Mouse (Mus musculus): ENCODE results near the gene Klk4. TPM values are rescaled to one million over a fixed set of nuclear protein-coding genes. Genes with fewer than 3 reads are reported as not detected.

The Klk4 gene
- polyA plus RNA-seq (2014; fragmentation: Nextera tagmentation; extraction: Ambion mirVana): 0.16 TPM in 2 replicates

GRCm38 (mm10) chr7:43880912-43881311 is at the start of gene Klk4:
Gene Klk4, plus strand, starts transcription at chr7:43881160.
- ATAC-seq (ENCODE audit: insufficient number of reproducible peaks, low FRiP score, low TSS enrichment, low read depth) (no peak), DNase-seq (ENCODE audit: low spot score) (no peak)
- peaks cover 5% of the 10 kb centered on the region; the same call in 1 of the 2 replicates for H3K4me1 ChIP-seq (ENCODE audit: control insufficient read depth, insufficient read depth, low read length)
- 8% methylated on average over 3 of the region's 3 CpGs for WGBS
- no peak within 1 kb of the TSS for H3K4me2 ChIP-seq (ENCODE audit: low read depth, severe bottlenecking)
- no peaks in the 10 kb centered on the region for H3K36me3 ChIP-seq (ENCODE audit: control insufficient read depth, insufficient read depth, low read length)
- no peaks in the 10 kb centered on the region for H3K27me3 ChIP-seq (ENCODE audit: control insufficient read depth, insufficient read depth, low read length)
- H3K9ac ChIP-seq (ENCODE audit: low read length): no peak within 1 kb of the TSS
- no peaks in the 10 kb centered on the region for H3K9me3 ChIP-seq (ENCODE audit: control insufficient read depth, low read length)
- no peak within 1 kb of the TSS for H3K27ac ChIP-seq (replicated peaks; ENCODE audit: low read depth, low read length)
- no peak within 1 kb of the TSS for H3K4me3 ChIP-seq (ENCODE audit: low read depth, low read length)

GRCm38 (mm10) chr7:43841701-43842100 is 39.3 kb upstream of the Klk4 start, which contains the start of gene Klk5:
Gene Klk5, plus strand, starts transcription at chr7:43841971.
- no peak for DNase-seq (ENCODE audit: low spot score)
- 64% methylated on average over 2 of the region's 3 CpGs for WGBS
- H3K4me2 ChIP-seq (ENCODE audit: low read depth, severe bottlenecking): no peak within 1 kb of the TSS
- H3K4me1 ChIP-seq (ENCODE audit: control insufficient read depth, insufficient read depth, low read length): no peaks in the 10 kb centered on the region
- no peak within 1 kb of the TSS for H3K9ac ChIP-seq (ENCODE audit: low read length)
- no peaks in the 10 kb centered on the region for H3K9me3 ChIP-seq (ENCODE audit: control insufficient read depth, low read length)
- no peaks in the 10 kb centered on the region for H3K36me3 ChIP-seq (ENCODE audit: control insufficient read depth, insufficient read depth, low read length)
- H3K4me3 ChIP-seq (ENCODE audit: low read depth, low read length): no peak within 1 kb of the TSS
- H3K27me3 ChIP-seq (ENCODE audit: control insufficient read depth, insufficient read depth, low read length): no peaks in the 10 kb centered on the region
- ATAC-seq (ENCODE audit: insufficient number of reproducible peaks, low FRiP score, low TSS enrichment, low read depth): no peak
- H3K27ac ChIP-seq (replicated peaks; ENCODE audit: low read depth, low read length): no peak within 1 kb of the TSS

GRCm38 (mm10) chr7:43843801-43844200 is 37.2 kb upstream of the Klk4 start:
- Histone ChIP-seq H3K36me3 (ENCODE audit: control insufficient read depth, insufficient read depth, low read length) (no peaks in the 10 kb centered on the region), H3K4me1 (ENCODE audit: control insufficient read depth, insufficient read depth, low read length) (no peaks in the 10 kb centered on the region), H3K9me3 (ENCODE audit: control insufficient read depth, low read length) (no peaks in the 10 kb centered on the region), H3K9ac (ENCODE audit: low read length) (no peak overlapping the region), H3K27me3 (ENCODE audit: control insufficient read depth, insufficient read depth, low read length) (no peaks in the 10 kb centered on the region), H3K4me3 (ENCODE audit: low read depth, low read length) (no peak overlapping the region), H3K27ac (replicated peaks; ENCODE audit: low read depth, low read length) (no peak overlapping the region), H3K4me2 (ENCODE audit: low read depth, severe bottlenecking) (no peak overlapping the region)
- DNase-seq (ENCODE audit: low spot score): no peak
- ATAC-seq (ENCODE audit: insufficient number of reproducible peaks, low FRiP score, low TSS enrichment, low read depth): no peak
- WGBS: 83% methylated on average over 4 of the region's 4 CpGs

GRCm38 (mm10) chr7:43851616-43852015 is 29.3 kb upstream of the Klk4 start:
- WGBS: 91% methylated on average over 6 of the region's 6 CpGs
- no peak for DNase-seq (ENCODE audit: low spot score)
- H3K27me3 ChIP-seq (ENCODE audit: control insufficient read depth, insufficient read depth, low read length): no peaks in the 10 kb centered on the region
- H3K4me3 ChIP-seq (ENCODE audit: low read depth, low read length): no peak overlapping the region
- H3K9ac ChIP-seq (ENCODE audit: low read length): no peak overlapping the region
- no peaks in the 10 kb centered on the region for H3K4me1 ChIP-seq (ENCODE audit: control insufficient read depth, insufficient read depth, low read length)
- no peak overlapping the region for H3K27ac ChIP-seq (replicated peaks; ENCODE audit: low read depth, low read length)
- no peak overlapping the region for H3K4me2 ChIP-seq (ENCODE audit: low read depth, severe bottlenecking)
- H3K36me3 ChIP-seq (ENCODE audit: control insufficient read depth, insufficient read depth, low read length): no peaks in the 10 kb centered on the region
- ATAC-seq (ENCODE audit: insufficient number of reproducible peaks, low FRiP score, low TSS enrichment, low read depth): no peak
- H3K9me3 ChIP-seq (ENCODE audit: control insufficient read depth, low read length): no peaks in the 10 kb centered on the region

GRCm38 (mm10) chr7:43854642-43855380 is 26.1 kb upstream of the Klk4 start:
- 84% methylated on average over 9 of the region's 9 CpGs for WGBS
- ATAC-seq (ENCODE audit: insufficient number of reproducible peaks, low FRiP score, low TSS enrichment, low read depth): no peak

GRCm38 (mm10) chr7:43855709-43856108 is 25.3 kb upstream of the Klk4 start:
- no peak overlapping the region for H3K9ac ChIP-seq (ENCODE audit: low read length)
- DNase-seq (ENCODE audit: low spot score) (no peak), ATAC-seq (ENCODE audit: insufficient number of reproducible peaks, low FRiP score, low TSS enrichment, low read depth) (no peak)
- no peaks in the 10 kb centered on the region for H3K9me3 ChIP-seq (ENCODE audit: control insufficient read depth, low read length)
- no peaks in the 10 kb centered on the region for H3K27me3 ChIP-seq (ENCODE audit: control insufficient read depth, insufficient read depth, low read length)
- no peaks in the 10 kb centered on the region for H3K4me1 ChIP-seq (ENCODE audit: control insufficient read depth, insufficient read depth, low read length)
- no peak overlapping the region for H3K27ac ChIP-seq (replicated peaks; ENCODE audit: low read depth, low read length)
- H3K36me3 ChIP-seq (ENCODE audit: control insufficient read depth, insufficient read depth, low read length): no peaks in the 10 kb centered on the region
- H3K4me2 ChIP-seq (ENCODE audit: low read depth, severe bottlenecking): no peak overlapping the region
- WGBS: 81% methylated on average over 3 of the region's 3 CpGs
- no peak overlapping the region for H3K4me3 ChIP-seq (ENCODE audit: low read depth, low read length)

More at GRCm38 (mm10) chr7:43854642-43855380, 26.1 kb upstream of the Klk4 start:
- Histone ChIP-seq H3K27me3 (ENCODE audit: control insufficient read depth, insufficient read depth, low read length) (no peaks in the 10 kb centered on the region), H3K9me3 (ENCODE audit: control insufficient read depth, low read length) (no peaks in the 10 kb centered on the region), H3K4me1 (ENCODE audit: control insufficient read depth, insufficient read depth, low read length) (no peaks in the 10 kb centered on the region), H3K36me3 (ENCODE audit: control insufficient read depth, insufficient read depth, low read length) (no peaks in the 10 kb centered on the region), H3K9ac (ENCODE audit: low read length) (no peak overlapping the region), H3K4me3 (ENCODE audit: low read depth, low read length) (no peak overlapping the region), H3K27ac (replicated peaks; ENCODE audit: low read depth, low read length) (no peak overlapping the region), H3K4me2 (ENCODE audit: low read depth, severe bottlenecking) (no peak overlapping the region)
- DNase-seq (ENCODE audit: low spot score): no peak

GRCm38 (mm10) chr7:43856307-43856706 is 24.7 kb upstream of the Klk4 start:
- H3K4me2 ChIP-seq (ENCODE audit: low read depth, severe bottlenecking): no peak overlapping the region
- H3K27me3 ChIP-seq (ENCODE audit: control insufficient read depth, insufficient read depth, low read length): no peaks in the 10 kb centered on the region
- no peak overlapping the region for H3K4me3 ChIP-seq (ENCODE audit: low read depth, low read length)
- no peak for ATAC-seq (ENCODE audit: insufficient number of reproducible peaks, low FRiP score, low TSS enrichment, low read depth)
- WGBS: 81% methylated on average over 7 of the region's 7 CpGs
- DNase-seq (ENCODE audit: low spot score): no peak
- H3K9ac ChIP-seq (ENCODE audit: low read length): no peak overlapping the region
- H3K4me1 ChIP-seq (ENCODE audit: control insufficient read depth, insufficient read depth, low read length): no peaks in the 10 kb centered on the region
- H3K9me3 ChIP-seq (ENCODE audit: control insufficient read depth, low read length): no peaks in the 10 kb centered on the region
- no peak overlapping the region for H3K27ac ChIP-seq (replicated peaks; ENCODE audit: low read depth, low read length)
- no peaks in the 10 kb centered on the region for H3K36me3 ChIP-seq (ENCODE audit: control insufficient read depth, insufficient read depth, low read length)

- H3K4me1 ChIP-seq (ENCODE audit: control insufficient read depth, insufficient read depth, low read length): no peaks in the 10 kb centered on the region
- H3K4me2 ChIP-seq (ENCODE audit: low read depth, severe bottlenecking): no peak overlapping the region
- H3K9me3 ChIP-seq (ENCODE audit: control insufficient read depth, low read length): no peaks in the 10 kb centered on the region
- H3K36me3 ChIP-seq (ENCODE audit: control insufficient read depth, insufficient read depth, low read length): no peaks in the 10 kb centered on the region
- no peaks in the 10 kb centered on the region for H3K27me3 ChIP-seq (ENCODE audit: control insufficient read depth, insufficient read depth, low read length)
- 90% methylated on average over 12 of the region's 12 CpGs for WGBS
- no peak overlapping the region for H3K27ac ChIP-seq (replicated peaks; ENCODE audit: low read depth, low read length)
- ATAC-seq (ENCODE audit: insufficient number of reproducible peaks, low FRiP score, low TSS enrichment, low read depth): no peak
- no peak overlapping the region for H3K9ac ChIP-seq (ENCODE audit: low read length)
- no peak for DNase-seq (ENCODE audit: low spot score)
- H3K4me3 ChIP-seq (ENCODE audit: low read depth, low read length): no peak overlapping the region
Measured at GRCm38 (mm10) chr7:43857501-43857900, 23.5 kb upstream of the Klk4 start.

GRCm38 (mm10) chr7:43860411-43860810 is 20.5 kb upstream of the Klk4 start:
- Histone ChIP-seq H3K36me3 (ENCODE audit: control insufficient read depth, insufficient read depth, low read length) (no peaks in the 10 kb centered on the region), H3K9me3 (ENCODE audit: control insufficient read depth, low read length) (no peaks in the 10 kb centered on the region), H3K27ac (replicated peaks; ENCODE audit: low read depth, low read length) (no peak overlapping the region), H3K4me3 (ENCODE audit: low read depth, low read length) (no peak overlapping the region), H3K27me3 (ENCODE audit: control insufficient read depth, insufficient read depth, low read length) (no peaks in the 10 kb centered on the region), H3K4me2 (ENCODE audit: low read depth, severe bottlenecking) (no peak overlapping the region), H3K9ac (ENCODE audit: low read length) (no peak overlapping the region), H3K4me1 (ENCODE audit: control insufficient read depth, insufficient read depth, low read length) (no peaks in the 10 kb centered on the region)
- no peak for DNase-seq (ENCODE audit: low spot score)
- ATAC-seq (ENCODE audit: insufficient number of reproducible peaks, low FRiP score, low TSS enrichment, low read depth): no peak
- 83% methylated on average over 8 of the region's 8 CpGs for WGBS
